Mouse (Mus musculus) liver, adult 2 months (tissue): ENCODE measurements around the gene Rai14. TPM values are rescaled to one million over a fixed set of nuclear protein-coding genes. Genes with fewer than 3 reads are reported as not detected.

Source experiments
- DNase-seq: peaks from one replicate; pipeline ENCODE4 v3.0.0-alpha.2; 2011; ENCODE audit warnings: low read depth, low spot score; ENCODE audit errors: extremely low read depth
- H3K27ac ChIP-seq: fragments of 200-500 bp; replicated peaks from 2 replicates; pipeline ENCODE4 v1.5.1; 2012; ENCODE audit warnings: low read depth, mild to moderate bottlenecking, control low read depth, inconsistent platforms, low read length; ENCODE audit not compliant: insufficient read depth
- H3K27me3 ChIP-seq: fragments of 200-500 bp; 2 replicates; pipeline ENCODE4 v1.6.1; 2012; ENCODE audit warnings: mild to moderate bottlenecking, moderate library complexity, low read length, inconsistent platforms; ENCODE audit not compliant: control insufficient read depth, insufficient read depth
- H3K36me3 ChIP-seq: fragments of 200-500 bp; 2 replicates; pipeline ENCODE4 v1.6.1; 2012; ENCODE audit warnings: low read length, inconsistent platforms; ENCODE audit not compliant: control insufficient read depth, insufficient read depth
- H3K4me1 ChIP-seq: fragments of 200-500 bp; 2 replicates; pipeline ENCODE4 v1.6.1; 2011; ENCODE audit warnings: low read length; ENCODE audit not compliant: control insufficient read depth, insufficient read depth
- H3K4me3 ChIP-seq: fragments of 200-500 bp; 2 replicates; pipeline ENCODE4 v1.5.1; 2011; ENCODE audit warnings: low read depth, mild to moderate bottlenecking, control low read depth, low read length, moderate library complexity; ENCODE audit not compliant: insufficient read depth
- H3K79me2 ChIP-seq: fragments of 200-500 bp; 2 replicates; pipeline ENCODE4 v1.6.1; 2012; ENCODE audit warnings: inconsistent platforms, mild to moderate bottlenecking, low read length, moderate library complexity; ENCODE audit not compliant: control insufficient read depth, insufficient read depth
- H3K9ac ChIP-seq: fragments of 200-500 bp; 2 replicates; pipeline ENCODE4 v1.6.1; 2012; ENCODE audit warnings: low read depth, mild to moderate bottlenecking, control low read depth, inconsistent platforms, low read length
- CTCF ChIP-seq: fragments of 200-500 bp; IDR thresholded peaks from 2 replicates; pipeline ENCODE4 v1.5.1; 2011; ENCODE audit warnings: low read depth, low read length, control low read depth
- POLR2A ChIP-seq: fragments of 200-500 bp; IDR thresholded peaks from 2 replicates; pipeline ENCODE4 v1.6.1; 2011; ENCODE audit warnings: low read length, control low read depth; ENCODE audit not compliant: insufficient read depth; ENCODE audit errors: extremely low read depth
- whole genome bisulfite sequencing: fragments of 180-500 bp; shearing (Covaris S2); methylation state at CpG from one replicate; pipeline ENCODE4 v1.1.7; 2018; 5-methylcytosine and 5-hydroxymethylcytosine counted together
- polyA plus RNA-seq: library from polyadenylated mRNA; depleted of rRNA; stranded (reverse); fragments of >200 nt; gene quantifications from 2 replicates; pipeline ENCODE4 v1.2.3, GENCODE M21; 2012
- total RNA-seq: library from RNA; depleted of rRNA; stranded (reverse); fragments of >200 nt; gene quantifications from 2 replicates; pipeline ENCODE4 v1.2.3, GENCODE M21; 2014

Rai14 gene
- total and polyA plus RNA-seq, 2 experiments = 3.4 to 12.4 TPM

DNA sequence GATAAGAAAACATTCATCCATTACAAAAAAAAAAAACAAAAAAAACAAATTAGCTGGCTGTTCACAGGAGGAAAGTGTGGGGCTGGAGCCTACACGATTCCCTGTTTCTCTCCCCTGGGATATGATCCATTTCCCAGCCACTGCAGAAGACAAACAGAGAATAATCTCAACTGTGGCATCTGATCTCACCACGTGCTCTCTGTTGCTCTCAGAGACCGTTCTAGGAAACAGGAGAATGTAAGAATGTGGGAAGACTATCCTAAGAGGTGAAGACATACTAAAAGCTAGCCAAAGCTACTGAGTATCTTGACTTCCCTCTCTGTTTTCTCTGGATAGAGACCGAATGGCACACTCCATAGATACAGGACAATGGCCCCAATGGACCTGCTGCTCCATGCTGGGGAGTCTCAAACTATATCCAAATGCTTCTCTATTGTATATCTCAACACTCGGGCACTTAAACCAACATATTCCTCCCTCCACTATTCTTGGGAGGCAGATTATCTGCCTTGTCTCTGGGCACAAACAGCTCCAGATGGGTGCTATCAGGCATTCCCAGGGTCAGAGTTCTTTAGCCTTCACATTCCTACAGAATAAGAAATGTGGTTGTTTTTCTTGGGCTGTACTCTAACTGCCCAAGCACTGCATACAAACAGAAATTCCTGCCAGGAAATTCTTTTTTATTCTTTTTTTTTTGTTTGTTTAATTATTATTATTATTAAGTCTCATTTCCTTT lies 50.5 kb downstream of the Rai14 start:
- 0 out of 2 replicates have a peak overlapping the region, but pooled peaks have one; percentile 21 for H3K27ac ChIP-seq
- peaks cover 17% of the 10 kb centered on the region for H3K79me2 ChIP-seq
- peaks cover 6% of the 10 kb centered on the region for H3K4me1 ChIP-seq
- 80% methylated on average over 5 of the region's 5 CpGs for WGBS
- H3K36me3 ChIP-seq = no peaks in the 10 kb centered on the region
- no peak overlapping the region for H3K4me3 ChIP-seq
- no peak for DNase-seq
- TF ChIP-seq CTCF = no peak
- no peak for TF ChIP-seq POLR2A
- no peaks in the 10 kb centered on the region for H3K27me3 ChIP-seq
- H3K9ac ChIP-seq = no peak overlapping the region

GRCm38 (mm10) chr15:10661961-10662606 lies 52.3 kb downstream of the Rai14 start:
- H3K4me1 ChIP-seq = peaks cover 9% of the 10 kb centered on the region
- peaks cover 6% of the 10 kb centered on the region for H3K79me2 ChIP-seq
- H3K36me3 ChIP-seq = no peaks in the 10 kb centered on the region
- WGBS = 53% methylated on average over 3 of the region's 3 CpGs
- no peak overlapping the region for H3K27ac ChIP-seq
- no peak overlapping the region for H3K9ac ChIP-seq
- TF ChIP-seq CTCF (no peak), POLR2A (no peak)
- H3K4me3 ChIP-seq = no peak overlapping the region
- H3K27me3 ChIP-seq = no peaks in the 10 kb centered on the region
- no peak for DNase-seq

DNA sequence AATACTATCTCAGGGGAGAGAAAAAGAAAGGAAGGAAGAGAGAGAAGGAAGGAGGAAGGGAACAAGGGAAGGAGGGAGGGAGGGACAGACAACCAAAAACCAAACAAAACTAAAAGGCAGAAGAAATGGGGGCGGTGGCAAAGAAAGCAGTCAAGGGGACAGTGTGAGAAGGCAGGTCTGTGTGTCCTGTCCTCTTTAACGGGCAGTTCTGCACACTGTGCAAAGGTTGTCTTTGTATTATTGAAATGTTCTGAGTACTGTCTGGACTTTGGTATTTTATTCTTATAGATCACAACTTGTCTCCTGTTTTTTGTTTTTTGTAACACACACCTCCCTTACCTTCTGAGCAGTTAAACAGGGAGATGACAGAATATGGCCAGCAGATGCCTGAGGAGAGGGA lies 55.6 kb downstream of the Rai14 start:
- Histone ChIP-seq H3K36me3 (no peaks in the 10 kb centered on the region), H3K27ac (peak overlapping the region; percentile 31), H3K79me2 (peaks cover under 1% of the 10 kb centered on the region; the same call in 1 of the 2 replicates), H3K27me3 (no peaks in the 10 kb centered on the region), H3K4me3 (no peak overlapping the region), H3K4me1 (peaks cover 9% of the 10 kb centered on the region), H3K9ac (no peak overlapping the region)
- TF ChIP-seq CTCF (no peak), POLR2A (no peak)
- DNase-seq = peak; percentile 42
- 41% methylated on average over 2 of the region's 2 CpGs for WGBS

GRCm38 (mm10) chr15:10656146-10656545 lies 58.3 kb downstream of the Rai14 start:
- Histone ChIP-seq H3K27ac (no peak overlapping the region), H3K4me1 (peaks cover 7% of the 10 kb centered on the region), H3K79me2 (peaks cover 2% of the 10 kb centered on the region; the same call in 1 of the 2 replicates), H3K36me3 (no peaks in the 10 kb centered on the region), H3K27me3 (no peaks in the 10 kb centered on the region), H3K9ac (no peak overlapping the region), H3K4me3 (no peak overlapping the region)
- TF ChIP-seq CTCF (no peak), POLR2A (no peak)
- no peak for DNase-seq
- WGBS = 93% methylated on average over 5 of the region's 5 CpGs

- H3K4me3 ChIP-seq = no peak overlapping the region
- peaks cover 7% of the 10 kb centered on the region for H3K4me1 ChIP-seq
- H3K27me3 ChIP-seq = no peaks in the 10 kb centered on the region
- TF ChIP-seq CTCF = no peak
- TF ChIP-seq POLR2A = no peak
- peaks cover 2% of the 10 kb centered on the region; the same call in 1 of the 2 replicates for H3K79me2 ChIP-seq
- no peak for DNase-seq
- no peaks in the 10 kb centered on the region for H3K36me3 ChIP-seq
- 82% methylated on average over 8 of the region's 8 CpGs for WGBS
- H3K9ac ChIP-seq = no peak overlapping the region
- no peak overlapping the region for H3K27ac ChIP-seq
Observed at GRCm38 (mm10) chr15:10655151-10655905, 59.1 kb downstream of the Rai14 start.
